26 mouse cellular contexts compared by ENCODE assay signal in genomic region chr6:50847548-50847947, GRCm38 (mm10).
"Had no signal": no experiment of that assay in that cellular context is flagged by ENCODE, and none has a peak within 500 bp of the region (broad histone marks: within the 10 kb centered on the region; RNA-seq: fewer than 3 reads in every experiment).

No protein-coding gene starts in this region.

- H3K27me3 ChIP-seq: hindbrain, embryonic 15.5 days; kidney, embryonic 15.5 days; limb, embryonic 15.5 days; liver, embryonic 12.5 days had no signal

- ATAC-seq: hindbrain, postnatal 0 days; intestine, embryonic 16.5 days; liver, embryonic 12.5 days had no signal

- H3K36me3 ChIP-seq: heart, embryonic 13.5 days; heart, embryonic 15.5 days; hindbrain, embryonic 15.5 days; kidney, embryonic 15.5 days; limb, embryonic 13.5 days; limb, embryonic 15.5 days; liver, embryonic 12.5 days had no signal

- H3K4me3 ChIP-seq: heart, adult 2 months; heart, embryonic 13.5 days; heart, embryonic 15.5 days; hindbrain, embryonic 15.5 days; kidney, embryonic 15.5 days; limb, embryonic 13.5 days; limb, embryonic 15.5 days; liver, embryonic 12.5 days had no signal

- H3K9ac ChIP-seq: heart, embryonic 13.5 days; heart, embryonic 15.5 days; hindbrain, embryonic 15.5 days; kidney, embryonic 15.5 days; limb, embryonic 13.5 days; limb, embryonic 15.5 days; liver, embryonic 12.5 days; liver, embryonic 14.5 days had no signal

- H3K9me3 ChIP-seq: heart, embryonic 13.5 days; heart, embryonic 15.5 days; hindbrain, embryonic 15.5 days; kidney, embryonic 15.5 days; limb, embryonic 13.5 days; limb, embryonic 15.5 days; liver, embryonic 12.5 days had no signal

- H3K27ac ChIP-seq: heart, adult 2 months; heart, embryonic 13.5 days; heart, embryonic 15.5 days; hindbrain, postnatal 0 days; kidney, embryonic 15.5 days; kidney, postnatal 0 days; limb, embryonic 13.5 days; limb, embryonic 15.5 days; liver, embryonic 12.5 days; liver, embryonic 14.5 days had no signal

- H3K4me1 ChIP-seq: heart, embryonic 15.5 days; liver, embryonic 12.5 days had no signal

- DNase-seq: gastrocnemius, postnatal 14 days; gastrocnemius, postnatal 36 days; heart, adult 11 months; heart, adult 2 months; heart, postnatal 14 days; heart, postnatal 36 days; kidney, adult 11 months; kidney, adult 2 months; kidney, adult 9 months; kidney, postnatal 14 days; kidney, postnatal 36 days; layer of hippocampus, adult 9-11 months; layer of hippocampus, postnatal 36 days; left cerebral cortex, postnatal 4 days had no signal

- H3K4me2 ChIP-seq: heart, embryonic 11.5 days; heart, embryonic 13.5 days; heart, embryonic 15.5 days; hindbrain, embryonic 15.5 days; kidney, embryonic 15.5 days; limb, embryonic 13.5 days; limb, embryonic 15.5 days; liver, embryonic 12.5 days had no signal
